Mouse (Mus musculus): ENCODE measurements at regions not wholly inside any gene's neighbourhood (a gene's known extent, or its start where the extent isn't known, plus 50 kb on each side); places are given as distances from the start of the nearest gene placed in this dataset.

DNA sequence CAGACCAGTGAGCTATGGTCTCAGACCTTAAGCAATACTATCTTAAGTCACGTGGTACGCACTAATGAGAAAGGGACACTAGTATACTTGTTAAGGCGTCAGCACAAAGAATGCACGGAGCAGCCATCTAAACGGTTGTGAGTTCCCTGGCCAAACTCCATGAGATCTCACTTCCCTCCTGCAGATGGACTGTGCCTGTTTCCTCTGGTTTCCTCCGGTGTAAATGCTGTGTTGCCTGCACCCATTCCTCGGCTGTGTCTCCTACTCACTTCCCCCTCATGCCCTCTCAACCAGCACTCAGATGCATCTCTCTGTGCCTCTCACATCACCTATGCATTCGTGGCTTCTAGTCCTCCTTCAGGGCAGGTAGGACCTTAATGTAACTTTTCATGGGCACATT lies 291.9 kb upstream of the Cited2 start:
- DNase-seq (ENCODE audit: low spot score), result no peak

GRCm38 (mm10) chr10:17434098-17434497 lies 288.9 kb upstream of the Cited2 start:
- DNase-seq (ENCODE audit: low spot score), result no peak

GRCm38 (mm10) chr10:17450240-17450639 lies 272.8 kb upstream of the Cited2 start:
- no peak for DNase-seq (ENCODE audit: low spot score)

GRCm38 (mm10) chr10:17470880-17471279 lies 252.1 kb upstream of the Cited2 start:
- no peak for DNase-seq (ENCODE audit: low spot score)

- peak; percentile 63 for DNase-seq (ENCODE audit: low spot score)
Measured at GRCm38 (mm10) chr10:17472536-17472935, 250.5 kb upstream of the Cited2 start.

DNA sequence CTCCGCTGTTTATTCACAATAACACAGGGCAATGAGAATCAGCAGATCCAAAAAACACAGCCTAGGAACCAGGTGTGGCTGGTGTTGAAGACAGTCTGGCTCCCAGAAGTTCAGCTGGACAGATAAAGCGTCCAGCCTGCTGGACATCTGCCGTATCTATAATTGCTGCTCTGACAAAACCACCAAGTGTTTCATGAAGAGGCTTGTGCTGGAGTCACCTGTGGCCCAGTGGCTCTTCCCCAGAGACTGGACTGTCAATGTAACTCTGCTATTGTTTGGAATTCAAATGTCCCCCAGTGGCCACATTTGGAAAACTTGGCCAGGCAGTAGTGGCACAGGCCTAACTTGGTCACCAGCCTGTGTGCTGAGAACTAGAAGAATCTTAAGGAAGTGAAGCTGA lies 247.0 kb upstream of the Cited2 start:
- DNase-seq (ENCODE audit: low spot score), result no peak

- DNase-seq (ENCODE audit: low spot score), result no peak
Measured at GRCm38 (mm10) chr10:17476720-17477119, 246.3 kb upstream of the Cited2 start.

DNA sequence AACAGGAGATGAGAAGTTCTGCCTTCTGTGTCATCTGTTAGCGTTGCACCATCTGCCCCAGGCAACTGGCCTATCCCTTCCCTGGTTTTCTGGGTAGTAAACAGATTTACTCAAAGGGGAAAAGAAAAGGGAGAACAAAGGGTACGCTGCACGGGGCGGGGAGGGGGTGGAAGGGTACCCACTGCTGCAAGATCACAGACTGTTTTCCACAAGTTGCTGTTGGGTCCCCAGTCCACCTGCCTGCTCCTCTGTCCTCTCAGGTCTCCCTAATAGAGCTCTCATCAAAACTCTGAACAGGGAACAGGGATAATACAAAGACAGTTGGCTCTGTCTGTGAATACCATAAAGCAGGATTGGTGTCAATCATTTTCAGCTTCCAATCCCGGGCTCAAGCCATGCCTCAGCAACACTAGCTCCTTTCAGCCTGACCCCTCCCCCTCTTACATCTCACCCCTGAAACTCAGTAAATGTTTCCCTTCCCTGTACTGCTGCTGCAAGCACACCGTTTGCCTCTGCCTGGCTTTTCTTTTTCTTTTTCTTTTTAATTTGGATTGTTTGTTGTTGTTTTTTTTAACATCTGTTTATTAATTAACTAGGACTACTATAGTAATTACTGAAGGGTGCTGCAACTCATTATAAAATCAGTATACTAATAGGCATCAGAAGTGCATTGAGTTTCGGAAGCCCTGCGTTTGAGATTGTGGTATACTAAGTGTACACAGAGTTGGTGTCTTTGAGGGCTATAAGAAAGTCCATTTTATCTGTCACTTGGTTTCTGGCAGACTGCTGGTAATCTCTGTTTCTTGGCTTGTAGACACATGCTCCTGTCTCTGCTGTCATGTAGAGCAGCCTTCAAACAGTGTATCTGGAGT lies 244.0 kb upstream of the Cited2 start:
- peak; percentile 78 for DNase-seq (ENCODE audit: low spot score)

DNA sequence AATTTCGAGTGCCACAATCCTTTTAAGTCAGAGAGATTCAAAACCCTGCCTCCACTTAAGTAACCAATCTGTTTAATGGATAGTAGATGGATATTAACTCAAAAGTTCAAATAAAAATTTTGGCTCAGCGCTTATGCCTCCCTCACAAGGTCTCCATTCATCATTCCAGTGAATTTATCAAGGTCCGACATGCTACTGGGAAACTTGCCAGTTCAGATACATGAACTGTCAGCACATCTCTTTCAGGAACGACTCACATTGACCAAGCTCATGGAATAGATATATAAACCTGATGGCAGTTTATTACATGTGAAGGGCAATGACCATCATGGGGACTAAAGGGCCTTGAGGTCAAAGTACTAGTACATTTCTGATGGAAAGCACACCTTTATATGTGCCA lies 240.3 kb upstream of the Cited2 start:
- DNase-seq (ENCODE audit: low spot score), result no peak

- DNase-seq (ENCODE audit: low spot score), result no peak
Measured at GRCm38 (mm10) chr10:17485049-17485449, 238.0 kb upstream of the Cited2 start.

GRCm38 (mm10) chr10:17485515-17485914 lies 237.5 kb upstream of the Cited2 start:
- DNase-seq (ENCODE audit: low spot score), result no peak

- DNase-seq (ENCODE audit: low spot score), result no peak
Measured at GRCm38 (mm10) chr10:17486011-17486410, 237.0 kb upstream of the Cited2 start.

DNA sequence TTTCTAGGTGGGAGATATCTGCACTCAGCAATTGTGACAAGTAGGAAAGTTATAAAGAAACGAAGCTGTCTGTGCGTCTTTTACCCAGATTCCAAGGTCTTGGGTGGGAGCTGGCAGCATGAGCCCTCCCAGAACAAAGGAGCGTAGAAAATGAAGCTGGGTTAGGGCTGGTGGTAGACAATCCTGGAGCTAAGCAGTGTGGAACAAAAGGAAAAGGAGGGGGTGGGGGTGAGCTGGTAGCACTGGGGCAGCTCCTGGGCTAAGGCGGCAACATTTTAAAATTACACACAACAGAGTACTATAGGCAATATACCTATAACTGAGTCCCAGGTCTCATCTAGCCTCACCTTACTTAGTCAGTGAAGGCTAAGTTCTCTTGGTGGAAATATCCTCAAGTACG lies 235.6 kb upstream of the Cited2 start:
- DNase-seq (ENCODE audit: low spot score), result no peak

DNA sequence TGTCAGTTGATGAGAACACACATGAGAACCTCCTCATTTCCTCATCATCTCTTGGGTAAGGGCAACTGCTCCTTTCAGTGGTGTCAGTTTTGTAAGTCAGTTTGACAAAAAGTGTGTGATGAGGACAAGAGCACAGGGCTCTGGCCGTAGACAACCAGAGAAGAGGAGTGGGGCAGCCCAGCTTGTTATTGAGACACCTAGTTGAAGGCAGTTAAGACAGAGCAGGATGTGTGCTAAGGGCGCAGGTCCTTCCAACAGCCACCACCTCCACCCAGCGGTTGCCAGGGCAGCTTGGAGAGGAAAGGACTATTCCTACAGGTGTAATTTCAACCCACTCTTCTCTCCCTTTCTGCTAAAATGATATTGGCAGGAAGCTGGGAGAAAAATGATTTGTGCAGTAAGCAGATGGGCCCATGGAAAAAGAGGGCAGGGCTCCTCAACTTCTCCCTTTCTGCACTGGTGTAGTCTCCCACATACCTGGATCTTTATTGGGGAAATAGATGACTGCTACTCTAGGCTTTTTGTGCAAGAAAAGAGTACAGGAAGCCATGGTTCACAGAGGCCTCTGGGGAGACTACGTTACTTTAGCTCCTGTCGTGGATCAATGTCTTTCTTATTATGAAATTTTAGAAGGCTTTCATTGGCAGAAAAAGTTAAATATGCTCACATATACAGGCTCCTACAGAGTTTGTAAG lies 231.3 kb upstream of the Cited2 start:
- no peak for DNase-seq (ENCODE audit: low spot score)

DNA sequence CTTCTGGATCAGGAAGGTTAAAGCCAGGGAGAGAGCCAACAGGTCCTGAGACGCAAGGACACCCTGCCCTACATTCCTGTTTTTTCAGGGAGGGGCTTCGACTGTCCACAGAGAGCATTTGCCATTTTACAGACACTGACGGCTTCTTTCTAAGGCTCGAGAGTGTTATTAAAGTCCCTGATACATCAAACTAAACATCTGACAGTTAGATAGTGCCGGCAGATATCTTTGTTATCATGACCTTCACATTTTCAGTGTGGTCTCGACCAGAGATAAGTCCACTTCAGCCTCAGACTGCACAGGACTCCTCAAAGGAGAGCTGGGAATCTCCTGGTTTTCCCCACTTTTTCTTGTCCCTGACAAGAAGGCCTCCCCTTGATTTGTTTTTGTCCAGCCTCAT lies 229.9 kb upstream of the Cited2 start:
- no peak for DNase-seq (ENCODE audit: low spot score)

GRCm38 (mm10) chr10:17496831-17497230 lies 226.2 kb upstream of the Cited2 start:
- DNase-seq (ENCODE audit: low spot score), result no peak

GRCm38 (mm10) chr10:17510626-17511193 lies 212.3 kb upstream of the Cited2 start:
- no peak for DNase-seq (ENCODE audit: low spot score)

DNA sequence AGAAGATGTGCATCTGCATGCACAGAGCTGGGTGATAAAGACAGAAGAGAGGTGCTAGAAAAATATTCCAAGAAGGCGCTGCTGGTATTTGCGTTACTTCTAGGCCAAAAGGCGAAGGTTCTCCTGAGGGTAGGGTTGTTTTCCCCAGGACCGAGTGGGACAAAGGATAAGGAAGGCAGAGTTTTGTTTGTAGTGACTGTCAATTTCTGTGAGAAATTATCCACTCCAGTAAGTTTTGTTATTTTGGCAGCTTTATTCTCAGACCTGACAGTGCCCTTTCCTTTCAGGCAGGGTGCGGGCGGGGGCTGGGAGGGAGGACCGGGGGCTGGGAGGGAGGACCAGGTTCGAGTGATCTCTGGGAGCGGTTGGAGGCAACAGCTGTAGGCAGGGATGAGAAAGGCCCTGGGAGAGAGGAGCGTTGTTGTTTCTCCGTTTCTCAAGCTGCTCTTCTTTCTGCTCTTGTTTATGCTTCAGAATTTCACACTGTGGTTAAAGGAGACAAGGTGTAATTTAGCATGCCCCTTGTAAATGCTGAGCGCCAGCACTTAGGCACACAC lies 211.2 kb upstream of the Cited2 start:
- DNase-seq (ENCODE audit: low spot score), result peak; percentile 39

DNA sequence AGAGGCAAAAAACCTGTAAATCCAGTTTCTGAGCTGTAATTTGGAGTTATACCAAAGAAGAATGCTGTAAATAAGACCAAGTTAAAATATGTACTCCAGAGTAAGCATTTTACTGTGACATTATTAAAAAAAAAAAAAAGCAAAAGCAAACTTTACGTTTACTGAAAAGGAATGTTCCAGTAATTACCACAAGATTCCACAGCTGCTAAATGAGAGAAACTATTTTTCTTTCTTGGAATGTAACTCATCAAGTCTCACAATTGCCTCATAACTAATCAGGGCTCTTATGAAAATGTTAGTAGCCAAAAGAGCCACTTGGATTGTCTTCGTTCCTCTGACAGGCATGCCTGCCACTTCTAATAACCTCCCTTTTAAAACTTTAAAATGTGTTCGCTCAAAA lies 210.5 kb upstream of the Cited2 start:
- no peak for DNase-seq (ENCODE audit: low spot score)

- DNase-seq (ENCODE audit: low spot score), result no peak
Measured at GRCm38 (mm10) chr10:17513756-17514155, 209.3 kb upstream of the Cited2 start.

DNA sequence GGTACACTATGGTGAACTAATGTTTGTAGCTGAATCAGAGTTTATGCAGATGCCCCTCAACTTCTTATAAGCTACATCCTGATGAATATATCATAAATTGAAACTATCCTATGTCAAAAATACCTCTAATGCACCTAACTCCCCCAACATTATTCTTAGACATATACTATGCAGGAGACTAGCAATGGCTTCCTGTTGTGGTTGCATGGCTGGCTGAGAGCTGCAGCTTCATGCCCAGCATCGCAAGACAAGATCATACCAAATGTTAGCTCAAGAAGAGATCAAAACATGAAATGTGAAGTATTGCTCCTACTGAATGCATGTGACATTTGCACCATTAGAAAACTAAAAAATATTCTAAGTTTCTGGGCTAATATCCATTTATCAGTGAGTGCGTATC lies 206.9 kb upstream of the Cited2 start:
- DNase-seq (ENCODE audit: low spot score), result no peak

- no peak for DNase-seq (ENCODE audit: low spot score)
Measured at GRCm38 (mm10) chr10:17518423-17519175, 204.4 kb upstream of the Cited2 start.
